Mouse (Mus musculus) forebrain, embryonic 12.5 days (tissue): ENCODE measurements around the gene Krt33a. TPM values are rescaled to one million over a fixed set of nuclear protein-coding genes. Genes with fewer than 3 reads are reported as not detected.

ENCODE experiments used
- ATAC-seq: fragments of 200-750 bp; cut with Nextera tagmentation; 2 replicates; pipeline ENCODE4 v1.8.0; 2017; ENCODE audit warnings: moderate TSS enrichment; ENCODE audit not compliant: low FRiP score
- H3K27ac ChIP-seq: fragments of 300-500 bp; sonication (generic); 2 replicates; pipeline ENCODE4 v1.5.1; 2016; ENCODE audit warnings: mild to moderate bottlenecking
- H3K27me3 ChIP-seq: fragments of 300-500 bp; sonication (generic); 2 replicates; pipeline ENCODE4 v1.6.1; 2016; ENCODE audit warnings: mild to moderate bottlenecking
- H3K36me3 ChIP-seq: fragments of 300-500 bp; sonication (generic); replicated peaks from 2 replicates; pipeline ENCODE4 v1.6.1; 2016; ENCODE audit warnings: mild to moderate bottlenecking
- H3K4me1 ChIP-seq: fragments of 300-500 bp; sonication (generic); 2 replicates; pipeline ENCODE4 v1.6.1; 2016
- H3K4me2 ChIP-seq: fragments of 300-500 bp; sonication (generic); 2 replicates; pipeline ENCODE4 v1.6.1; 2016; ENCODE audit warnings: mild to moderate bottlenecking, moderate library complexity
- H3K4me3 ChIP-seq: fragments of 300-500 bp; sonication (generic); replicated peaks from 2 replicates; pipeline ENCODE4 v1.5.1; 2016; ENCODE audit warnings: mild to moderate bottlenecking
- H3K9ac ChIP-seq: fragments of 300-500 bp; sonication (generic); 2 replicates; pipeline ENCODE4 v1.6.1; 2016; ENCODE audit warnings: mild to moderate bottlenecking
- H3K9me3 ChIP-seq: fragments of 300-500 bp; sonication (generic); 2 replicates; pipeline ENCODE4 v1.6.1; 2016
- WGBS: fragments of 180-500 bp; shearing (Covaris S2); methylation state at CpG from one replicate; pipeline ENCODE4 v1.1.7; 2016; 5-methylcytosine and 5-hydroxymethylcytosine counted together
- polyA plus RNA-seq: library from polyadenylated mRNA; unstranded; fragments of >200 nt; fragmentation: Nextera tagmentation; extraction: Ambion mirVana; gene quantifications from 2 replicates; pipeline ENCODE4 v1.2.1, GENCODE M21; 2016

The Krt33a gene
- polyA plus RNA-seq, 1 experiment from 2014 or later: not detected

DNA sequence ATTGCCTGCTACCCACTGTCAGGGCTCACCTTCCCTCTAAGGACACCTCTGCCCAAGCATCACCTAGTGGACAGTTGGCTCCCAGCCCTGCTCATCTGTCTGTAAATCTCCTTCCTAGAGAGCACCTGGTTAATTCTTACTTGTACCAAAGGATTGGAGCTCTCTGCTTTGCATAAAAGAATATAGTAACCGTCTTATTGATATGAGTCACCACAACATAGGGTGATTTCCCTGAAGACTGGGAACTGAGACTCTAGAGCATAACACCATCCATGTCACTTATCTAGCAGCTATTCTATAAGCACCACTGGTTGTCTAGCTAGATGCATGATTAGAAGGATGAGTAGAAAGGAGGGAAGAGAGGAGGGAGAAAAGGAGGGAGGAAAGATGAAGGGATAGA is 32.6 kb downstream of the Krt33a start:
- Histone ChIP-seq H3K9me3 (no peaks in the 10 kb centered on the region), H3K4me2 (no peak overlapping the region), H3K4me3 (no peak overlapping the region), H3K27me3 (no peaks in the 10 kb centered on the region), H3K27ac (no peak overlapping the region), H3K9ac (no peak overlapping the region), H3K4me1 (no peaks in the 10 kb centered on the region), H3K36me3 (no peaks in the 10 kb centered on the region)
- WGBS: 93% methylated on average over 1 of the region's 1 CpGs
- ATAC-seq: no peak

DNA sequence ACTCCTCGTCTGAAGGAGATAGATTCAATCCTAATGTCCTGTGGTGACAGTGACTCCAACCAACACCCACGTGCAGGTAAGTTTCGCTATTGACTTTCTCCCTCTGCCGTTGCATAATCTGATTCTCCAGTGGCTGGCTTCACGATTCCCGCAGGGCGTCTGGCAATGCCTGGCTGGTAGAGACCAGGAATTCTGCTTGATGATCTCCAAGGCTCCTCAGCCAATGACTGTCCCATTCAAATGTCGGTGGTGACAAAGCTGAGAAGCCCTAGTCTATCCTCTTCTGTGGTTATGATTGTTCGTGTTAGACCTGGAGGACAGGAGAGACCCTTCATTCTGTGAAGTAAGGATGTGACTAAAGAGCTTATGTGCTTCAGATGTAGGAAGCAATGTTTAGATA is 33.3 kb downstream of the Krt33a start:
- H3K9ac ChIP-seq: no peak overlapping the region
- H3K27me3 ChIP-seq: no peaks in the 10 kb centered on the region
- H3K4me3 ChIP-seq: no peak overlapping the region
- 90% methylated on average over 9 of the region's 9 CpGs for WGBS
- H3K4me1 ChIP-seq: no peaks in the 10 kb centered on the region
- H3K36me3 ChIP-seq: no peaks in the 10 kb centered on the region
- H3K9me3 ChIP-seq: no peaks in the 10 kb centered on the region
- H3K27ac ChIP-seq: no peak overlapping the region
- no peak for ATAC-seq
- H3K4me2 ChIP-seq: no peak overlapping the region

DNA sequence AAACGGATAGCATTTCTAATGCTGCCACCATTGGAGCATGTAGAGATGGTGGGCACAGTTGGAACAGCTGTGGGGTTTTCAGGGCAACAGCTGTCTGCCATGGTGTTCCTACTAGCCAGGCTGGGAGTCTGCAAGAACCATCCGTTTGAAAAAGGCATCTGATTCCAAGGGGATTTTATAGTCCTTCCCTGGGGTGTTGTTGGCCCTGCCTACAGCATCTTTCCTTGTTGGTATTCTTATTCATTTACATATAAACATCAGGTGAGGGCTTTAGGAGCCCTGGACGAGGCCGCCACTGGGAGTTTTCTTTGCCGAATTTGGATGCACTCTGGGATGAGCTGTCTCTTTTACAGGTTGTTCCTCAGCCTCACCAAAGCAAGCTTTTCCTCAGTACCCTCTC is 37.1 kb downstream of the Krt33a start, which contains the start of gene Krtap29-1:
Gene Krtap29-1, minus strand, starts transcription at position 101 of the 400 bp plus-strand sequence.
- Histone ChIP-seq H3K4me2 (no peak within 1 kb of the TSS), H3K27me3 (no peaks in the 10 kb centered on the region), H3K27ac (no peak within 1 kb of the TSS), H3K9ac (no peak within 1 kb of the TSS), H3K9me3 (no peaks in the 10 kb centered on the region), H3K36me3 (no peaks in the 10 kb centered on the region), H3K4me3 (no peak within 1 kb of the TSS), H3K4me1 (no peaks in the 10 kb centered on the region)
- no peak for ATAC-seq
- WGBS: 81% methylated on average over 5 of the region's 5 CpGs

DNA sequence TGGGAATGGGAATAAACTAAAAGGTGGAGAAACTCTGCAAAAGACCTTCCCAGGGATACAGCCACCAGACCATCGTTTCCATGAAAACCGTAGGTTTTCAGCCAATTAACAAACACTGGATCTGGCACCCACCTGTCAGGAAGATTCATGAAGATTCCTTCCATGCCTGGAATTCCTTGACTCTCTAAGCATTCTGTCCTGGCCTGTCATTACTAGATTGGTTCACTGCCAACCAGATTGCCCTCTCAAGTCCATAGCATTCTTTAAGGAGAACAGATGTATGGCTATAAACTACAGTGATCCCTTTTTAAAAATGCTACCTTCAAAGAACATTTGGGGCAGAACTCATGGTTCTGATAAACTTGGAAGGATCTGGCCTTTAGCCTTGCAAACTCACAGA is 50.1 kb downstream of the Krt33a start:
- Histone ChIP-seq H3K36me3 (no peaks in the 10 kb centered on the region), H3K9me3 (no peaks in the 10 kb centered on the region), H3K4me2 (no peak overlapping the region), H3K27ac (no peak overlapping the region), H3K27me3 (no peaks in the 10 kb centered on the region), H3K4me1 (no peaks in the 10 kb centered on the region), H3K9ac (no peak overlapping the region), H3K4me3 (no peak overlapping the region)
- no peak for ATAC-seq
- 87% methylated on average over 2 of the region's 2 CpGs for WGBS

DNA sequence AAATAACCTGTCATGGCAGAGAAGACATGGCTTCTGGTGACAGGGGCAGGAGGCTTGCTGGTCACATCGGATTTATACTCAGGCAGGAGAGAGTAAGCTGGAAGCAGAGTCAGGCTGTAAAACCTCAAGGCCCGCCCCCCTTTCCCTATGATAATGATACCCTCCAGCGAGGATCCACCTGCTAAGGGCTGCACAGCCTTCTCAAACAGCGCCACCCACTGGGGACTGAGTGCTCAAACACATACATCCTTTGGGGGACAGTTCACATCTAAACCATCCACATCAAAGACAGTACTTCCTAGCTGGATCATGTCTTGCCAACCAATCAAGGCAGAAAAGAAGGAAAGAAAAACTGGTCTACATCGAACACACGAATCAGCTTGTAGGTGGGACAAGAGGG is 51.8 kb downstream of the Krt33a start:
- Histone ChIP-seq H3K4me1 (no peaks in the 10 kb centered on the region), H3K4me2 (no peak overlapping the region), H3K36me3 (no peaks in the 10 kb centered on the region), H3K27ac (no peak overlapping the region), H3K27me3 (no peaks in the 10 kb centered on the region), H3K9ac (no peak overlapping the region), H3K9me3 (no peaks in the 10 kb centered on the region), H3K4me3 (no peak overlapping the region)
- 52% methylated on average over 6 of the region's 6 CpGs for WGBS
- ATAC-seq: no peak

Other genes starting within 250 kb of the Krt33a start
- gene Gm11595, start 243.3 kb downstream of the Krt33a start, polyA plus RNA-seq: not detected in 2 replicates
- not detected in 2 replicates for gene Krtap4-8, start 235.5 kb downstream of the Krt33a start, polyA plus RNA-seq
- not detected in 2 replicates for gene Krtap4-9, start 231.0 kb downstream of the Krt33a start, polyA plus RNA-seq
- not detected in 2 replicates for gene Gm11596, start 222.7 kb downstream of the Krt33a start, polyA plus RNA-seq
- gene Gm11569, start 217.3 kb downstream of the Krt33a start, polyA plus RNA-seq: not detected in 2 replicates
- not detected in 2 replicates for gene Gm11554, start 211.8 kb downstream of the Krt33a start, polyA plus RNA-seq
- gene Krtap4-13, start 206.3 kb downstream of the Krt33a start, polyA plus RNA-seq: not detected in 2 replicates
- gene Gm11564, start 200.5 kb downstream of the Krt33a start, polyA plus RNA-seq: not detected in 2 replicates
- gene 2300003K06Rik, start 178.1 kb downstream of the Krt33a start, polyA plus RNA-seq: not detected in 2 replicates
- gene Krtap4-16, start 164.6 kb downstream of the Krt33a start, polyA plus RNA-seq: not detected in 2 replicates
- not detected in 2 replicates for gene Gm11568, start 158.3 kb downstream of the Krt33a start, polyA plus RNA-seq
- not detected in 2 replicates for gene Gm11559, start 151.7 kb downstream of the Krt33a start, polyA plus RNA-seq
- not detected in 2 replicates for gene Krtap9-1, start 142.8 kb downstream of the Krt33a start, polyA plus RNA-seq
- gene Gm11567, start 137.0 kb downstream of the Krt33a start, polyA plus RNA-seq: not detected in 2 replicates
- gene Krtap31-1, start 108.3 kb downstream of the Krt33a start, polyA plus RNA-seq: not detected in 2 replicates
- not detected in 2 replicates for gene Gm11565, start 101.5 kb downstream of the Krt33a start, polyA plus RNA-seq
- not detected in 2 replicates for gene Krtap31-2, start 79.9 kb downstream of the Krt33a start, polyA plus RNA-seq
- gene Krtap9-5, start 67.7 kb downstream of the Krt33a start, polyA plus RNA-seq: not detected in 2 replicates
- gene Krtap29-1, start 37.2 kb downstream of the Krt33a start, polyA plus RNA-seq: not detected in 2 replicates
- not detected in 2 replicates for gene Krtap16-1, start 29.6 kb downstream of the Krt33a start, polyA plus RNA-seq
- not detected in 2 replicates for gene Krtap17-1, start 22.2 kb downstream of the Krt33a start, polyA plus RNA-seq
- not detected in 2 replicates for gene Krt33b, start 13.7 kb upstream of the Krt33a start, polyA plus RNA-seq
- not detected in 2 replicates for gene Krt34, start 25.3 kb upstream of the Krt33a start, polyA plus RNA-seq
- gene Krt31, start 34.3 kb upstream of the Krt33a start, polyA plus RNA-seq: not detected in 2 replicates
- not detected in 2 replicates for gene Krt32, start 72.0 kb upstream of the Krt33a start, polyA plus RNA-seq
- not detected in 2 replicates for gene Krt35, start 80.0 kb upstream of the Krt33a start, polyA plus RNA-seq
- not detected in 2 replicates for gene Krt36, start 89.4 kb upstream of the Krt33a start, polyA plus RNA-seq
- gene Krt13, start 105.4 kb upstream of the Krt33a start, polyA plus RNA-seq: not detected in 2 replicates
- 2.4 and 6.0 TPM in 2 replicates for gene Krt15, start 119.7 kb upstream of the Krt33a start, polyA plus RNA-seq
- 2.0 and 2.7 TPM in 2 replicates for gene Krt19, start 132.5 kb upstream of the Krt33a start, polyA plus RNA-seq
- gene Krt9, start 177.0 kb upstream of the Krt33a start, polyA plus RNA-seq: not detected in 2 replicates
- gene Krt14, start 191.3 kb upstream of the Krt33a start, polyA plus RNA-seq: 5.1 and 7.0 TPM in 2 replicates
- gene Krt16, start 232.7 kb upstream of the Krt33a start, polyA plus RNA-seq: not detected in 2 replicates
- 0.51 and 0.91 TPM in 2 replicates for gene Krt17, start 244.8 kb upstream of the Krt33a start, polyA plus RNA-seq